Mouse (Mus musculus): ENCODE results near the gene Nfia. TPM values are rescaled to one million over a fixed set of nuclear protein-coding genes. Genes with fewer than 3 reads are reported as not detected.

Nfia gene
- polyA plus RNA-seq, 1 experiment = 24.3 TPM

Other genes starting within 250 kb of the Nfia start
- 14.7 and 22.6 TPM in 2 replicates for gene E130114P18Rik, start 5.3 kb downstream of the Nfia start, polyA plus RNA-seq (2012; rRNA removed)